8 mouse cellular contexts compared by ENCODE assay signal in the genomic region with DNA sequence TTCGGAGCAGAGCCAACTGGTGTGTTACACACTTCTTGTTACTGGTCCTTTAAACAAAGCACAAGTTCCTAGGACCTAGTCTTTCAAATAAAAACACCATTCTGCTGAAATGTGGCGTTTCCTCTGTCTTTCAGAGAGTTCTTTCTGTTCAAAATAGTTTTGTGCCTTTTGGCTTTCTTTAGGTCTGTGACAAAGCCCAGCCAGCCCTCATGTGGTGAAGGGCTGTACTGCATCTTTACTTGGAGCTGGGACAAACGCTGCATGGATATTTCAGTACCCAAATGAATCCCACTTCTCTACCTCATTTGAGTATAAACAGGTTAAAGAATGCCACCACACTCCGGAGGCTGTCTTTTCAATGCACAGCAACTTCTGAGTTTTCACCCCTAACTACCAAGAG.
A peak's percentile ranks its signal among the peaks of the same experiment; 100 is the strongest.
DNase-seq lines count a peak whose midpoint lies in the region; TF ChIP-seq lines count a peak whose summit lies in the region.

No protein-coding gene starts in this region.

- intact Hi-C loops in gastrocnemius, adult 2 months (cut with DNase I), result loop anchor here (1.0 to 2.0 kb wide), 2 partner anchors 91 to 285 kb away; no protein-coding TSS in a partner anchor

- peak; percentile 87 for DNase-seq in heart, adult 11 months
- no peak for DNase-seq in heart, embryonic 10.5 days (ENCODE audit: low spot score)
- DNase-seq in CD4-positive, CD25-positive, alpha-beta regulatory T cell, adult 2 months (ENCODE audit: low read depth, low spot score), result peak; percentile 74
- DNase-seq in c-Kit-positive CD71-positive TER-119-negative erythroid progenitor cells, embryonic 14.5 days (ENCODE audit: low read depth), result peak; percentile 42
- peak; percentile 71 for DNase-seq in gastrocnemius, adult 2 months
- DNase-seq in kidney, postnatal 4 days, result peak; percentile 86 to 89
- peak; percentile 82 for DNase-seq in lung, postnatal 14 days
- DNase-seq in thymus, postnatal 0 days (ENCODE audit: low spot score), result peak; percentile 70

- peak; percentile 91 for TF ChIP-seq CTCF in gastrocnemius, adult 2 months (IDR thresholded peaks at IDR 0.05)

- H3K4me3 ChIP-seq in heart, embryonic 10.5 days, result no peak overlapping the region
- H3K4me3 ChIP-seq in gastrocnemius, adult 2 months, result no peak overlapping the region

- H3K27ac ChIP-seq in heart, embryonic 10.5 days, result no peak overlapping the region
- H3K27ac ChIP-seq in gastrocnemius, adult 2 months, result peak overlapping the region; percentile 51

- 46% methylated on average over 4 of the region's 4 CpGs for WGBS in heart, embryonic 10.5 days

- no peaks in the 10 kb centered on the region for H3K27me3 ChIP-seq in heart, embryonic 10.5 days (ENCODE audit: insufficient read depth, poor library complexity, severe bottlenecking)

- H3K4me1 ChIP-seq in heart, embryonic 10.5 days, result peaks cover 11% of the 10 kb centered on the region; the same call in 1 of the 2 replicates

- H3K9me3 ChIP-seq in heart, embryonic 10.5 days, result no peaks in the 10 kb centered on the region

- H3K36me3 ChIP-seq in heart, embryonic 10.5 days, result 0 out of 2 replicates have a peak, but pooled peaks cover 2% of the 10 kb centered on the region
